Mouse (Mus musculus): ENCODE measurements around the gene Kcnmb3. TPM values are rescaled to one million over a fixed set of nuclear protein-coding genes. Genes with fewer than 3 reads are reported as not detected.

The Kcnmb3 gene
- total and polyA plus RNA-seq, 3 experiments = not detected

DNA sequence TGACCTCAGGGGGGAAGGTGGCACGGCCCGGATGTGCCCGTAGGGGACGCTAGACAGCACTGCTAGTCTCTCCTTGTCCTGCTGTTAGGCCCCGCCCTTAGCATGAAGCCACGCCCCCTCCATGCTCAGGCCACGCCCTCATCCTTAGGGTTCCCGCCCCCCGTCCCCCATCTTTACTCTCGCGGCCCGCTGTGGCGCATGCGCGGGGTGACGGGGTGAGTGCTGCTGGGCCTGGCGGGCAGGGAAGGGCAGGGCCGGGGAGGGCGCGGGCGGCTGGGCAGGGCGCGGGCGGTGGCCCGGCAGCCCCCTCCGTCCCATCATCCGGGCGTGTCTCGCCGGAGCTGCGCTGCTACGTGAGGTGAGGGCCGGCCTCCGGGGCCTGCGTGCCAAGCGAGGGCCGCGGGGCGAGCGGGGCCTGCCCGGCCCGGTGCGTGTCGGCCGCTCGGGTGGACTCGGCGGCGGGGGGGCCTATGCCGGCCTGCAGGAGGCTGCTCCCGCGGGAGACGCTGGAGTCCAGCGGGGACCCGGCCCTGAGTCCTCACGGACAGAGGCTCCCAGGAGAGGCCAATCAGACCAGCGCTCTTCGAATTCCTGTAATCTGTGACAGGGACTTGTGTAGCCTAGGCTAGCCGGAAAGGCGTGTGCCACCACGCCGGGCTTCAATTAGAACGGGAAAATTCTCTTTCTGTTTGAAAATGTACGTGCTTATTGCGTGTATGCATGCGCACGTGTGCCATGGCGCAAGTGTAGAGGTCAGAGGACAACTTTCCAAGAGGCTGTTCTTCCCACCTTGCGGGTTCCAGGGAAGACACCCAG, 18.6 kb upstream of the Kcnmb3 start (continued):
- TF ChIP-seq ZMIZ1 (IDR thresholded peaks at IDR 0.05; ENCODE audit: low read depth, low read length) (peak; percentile 52; the same call in 1 of the 2 replicates), TAL1 (IDR thresholded peaks at IDR 0.05; ENCODE audit: low read length) (no peak), POLR2A (IDR thresholded peaks at IDR 0.05; ENCODE audit: control insufficient read depth in 1 of 2, insufficient read depth in 1 of 2, low read depth in 1 of 2, low read length in 2 of 2, poor library complexity in 1 of 2) (peak; percentile 62 to 64; a peak in 1 of 4 replicates), MAFK (IDR thresholded peaks at IDR 0.05; ENCODE audit: borderline replicate concordance, low read depth, low read length) (no peak)

DNA sequence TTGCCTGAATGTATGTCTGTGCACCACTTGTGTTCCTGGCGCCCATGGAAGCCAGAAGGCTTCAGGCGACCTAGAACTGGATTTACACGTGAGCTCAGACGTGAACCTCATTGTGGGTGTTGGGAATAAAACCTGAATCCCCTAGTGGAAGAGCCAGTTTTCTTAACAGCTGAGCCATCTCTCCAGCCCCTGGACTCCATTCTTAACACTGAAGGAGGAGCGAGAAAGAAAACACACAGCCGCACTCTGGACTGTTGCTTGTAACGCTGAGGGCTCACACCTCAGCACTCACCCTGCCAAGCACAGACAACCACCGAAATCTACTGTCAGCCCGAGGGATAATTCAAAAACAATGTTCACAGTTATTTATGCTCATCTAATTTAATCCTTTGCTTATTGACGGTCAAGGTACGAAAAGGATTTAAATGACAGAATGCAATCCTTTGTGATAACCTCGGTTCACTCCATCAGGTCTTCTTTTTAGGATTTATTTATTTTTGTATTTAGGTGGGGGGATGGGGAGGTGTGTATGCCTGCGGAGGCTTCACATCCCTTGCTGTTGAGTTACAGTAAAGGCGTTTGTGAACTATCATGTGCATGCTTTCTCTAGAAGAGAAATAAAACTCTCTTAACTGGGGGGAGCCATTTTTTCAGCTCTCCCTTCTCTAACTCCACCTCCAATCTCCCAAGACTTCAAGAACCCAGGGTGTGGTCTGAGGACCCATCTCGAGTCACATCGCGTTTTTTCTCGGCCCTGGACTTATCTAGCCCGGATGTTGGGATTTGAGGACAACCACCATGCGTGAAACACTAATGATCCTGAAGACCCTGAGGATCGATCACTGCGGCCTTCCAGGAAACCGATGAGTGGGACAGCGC, 17.7 kb upstream of the Kcnmb3 start, which contains the start of gene Zfp639:
Gene Zfp639, plus strand, starts transcription at position 764 of the 879 bp plus-strand sequence.
- H3K27me3 ChIP-seq (ENCODE audit: control insufficient read depth in 1 of 2, insufficient read depth in 2 of 2, low read length in 2 of 2) = no peaks in the 10 kb centered on the region
- H3K4me1 ChIP-seq (ENCODE audit: control insufficient read depth in 1 of 2, insufficient read depth in 2 of 2, low read length in 2 of 2) = peaks cover 14 to 18% of the 10 kb centered on the region in 2 experiments
- TF ChIP-seq POLR2AphosphoS5 (IDR thresholded peaks at IDR 0.05; ENCODE audit: borderline replicate concordance, low read depth, low read length) (no peak), POLR2AphosphoS2 (IDR thresholded peaks at IDR 0.05; ENCODE audit: low read length) (no peak), GATA1 (IDR thresholded peaks at IDR 0.05; ENCODE audit: low read depth, low read length) (peak; percentile 75), MYC (IDR thresholded peaks at IDR 0.05; ENCODE audit: low read depth, low read length) (peak; percentile 72; the same call in 1 of the 2 replicates), ZMIZ1 (IDR thresholded peaks at IDR 0.05; ENCODE audit: low read depth, low read length) (no peak), POLR2A (IDR thresholded peaks at IDR 0.05; ENCODE audit: control insufficient read depth in 1 of 2, insufficient read depth in 1 of 2, low read depth in 1 of 2, low read length in 2 of 2, poor library complexity in 1 of 2) (0 out of 4 replicates have a peak, but pooled peaks of 1 of the 2 experiments have one; percentile 64), JUND (IDR thresholded peaks at IDR 0.05; ENCODE audit: low read depth, low read length) (no peak), MAX (IDR thresholded peaks at IDR 0.05; ENCODE audit: low read length) (peak; percentile 46), HCFC1 (IDR thresholded peaks at IDR 0.05; ENCODE audit: low read depth, low read length) (no peak), RCOR1 (IDR thresholded peaks at IDR 0.05; ENCODE audit: low read depth, low read length) (peak; percentile 7; the same call in 1 of the 2 replicates), CHD1 (IDR thresholded peaks at IDR 0.05; ENCODE audit: low read depth, low read length) (peak; percentile 92; the same call in 1 of the 2 replicates), CHD2 (IDR thresholded peaks at IDR 0.05; ENCODE audit: low read length) (peak; percentile 54), MXI1 (IDR thresholded peaks at IDR 0.05; ENCODE audit: low read depth, low read length) (peak; percentile 53; the same call in 1 of the 2 replicates), SIN3A (IDR thresholded peaks at IDR 0.05; ENCODE audit: low read length) (peak; percentile 63)
- peaks cover 23% of the 10 kb centered on the region for H3K79me2 ChIP-seq (ENCODE audit: control insufficient read depth, insufficient read depth, low read length, poor library complexity)
- H3K36me3 ChIP-seq (ENCODE audit: control insufficient read depth in 1 of 2, insufficient read depth in 2 of 2, low read length in 2 of 2) = peaks cover 0 to 20% of the 10 kb centered on the region in 2 experiments; a peak in 3 of 4 replicates
- DNase-seq (ENCODE audit: low read depth, low spot score) = peak; percentile 94
- peak within 1 kb of the TSS; percentile 91 for H3K9ac ChIP-seq (ENCODE audit: control insufficient read depth, low read depth, low read length, poor library complexity, severe bottlenecking)
- peak within 1 kb of the TSS; percentile 81 for H3K27ac ChIP-seq (ENCODE audit: control insufficient read depth, low read depth, low read length)
- H3K9me3 ChIP-seq (replicated peaks; ENCODE audit: insufficient read depth, low read length) = no peaks in the 10 kb centered on the region
- peak within 1 kb of the TSS; percentile 76 to 92 for H3K4me3 ChIP-seq (ENCODE audit: control insufficient read depth in 1 of 2, insufficient read depth in 1 of 2, low read depth in 2 of 2, low read length in 2 of 2)

Measured in MEL (cell line).